Mouse (Mus musculus): Measurements from ENCODE around the gene Tmem140.

Gene Tmem140

GRCm38 (mm10) chr6:34875966-34876834 lies 13.3 kb downstream of the Tmem140 start:
- DNase-seq (ENCODE audit: low read depth, low spot score) = peak; percentile 49

GRCm38 (mm10) chr6:34876835-34877156 lies 13.8 kb downstream of the Tmem140 start:
- DNase-seq (ENCODE audit: low read depth, low spot score) = no peak

GRCm38 (mm10) chr6:34877509-34878321 lies 14.8 kb downstream of the Tmem140 start, which contains the start of gene Cyren:
Gene Cyren, minus strand, starts transcription at chr6:34878060.
- peak; percentile 96 for DNase-seq (ENCODE audit: low read depth, low spot score)

GRCm38 (mm10) chr6:34879101-34879740 lies 16.3 kb downstream of the Tmem140 start:
- DNase-seq (ENCODE audit: low read depth, low spot score) = no peak

- DNase-seq (ENCODE audit: low read depth, low spot score) = peak; percentile 74
These were observed 17.0 kb downstream of the Tmem140 start for GRCm38 (mm10) chr6:34879911-34880475.

- DNase-seq (ENCODE audit: low read depth, low spot score) = no peak
These were observed 21.8 kb downstream of the Tmem140 start for GRCm38 (mm10) chr6:34884724-34885123.

GRCm38 (mm10) chr6:34887131-34887850 lies 24.3 kb downstream of the Tmem140 start:
- no peak for DNase-seq (ENCODE audit: low read depth, low spot score)

GRCm38 (mm10) chr6:34889185-34889584 lies 26.2 kb downstream of the Tmem140 start:
- DNase-seq (ENCODE audit: low read depth, low spot score) = no peak

- no peak for DNase-seq (ENCODE audit: low read depth, low spot score)
These were observed 32.6 kb downstream of the Tmem140 start for GRCm38 (mm10) chr6:34895569-34895968.

GRCm38 (mm10) chr6:34896168-34896780 lies 33.3 kb downstream of the Tmem140 start:
- DNase-seq (ENCODE audit: low read depth, low spot score) = no peak

- DNase-seq (ENCODE audit: low read depth, low spot score) = no peak
These were observed 36.2 kb downstream of the Tmem140 start for GRCm38 (mm10) chr6:34899127-34899526.

- DNase-seq (ENCODE audit: low read depth, low spot score) = no peak
These were observed 38.0 kb downstream of the Tmem140 start for GRCm38 (mm10) chr6:34900990-34901389.

- DNase-seq (ENCODE audit: low read depth, low spot score) = peak; percentile 58
These were observed 39.0 kb downstream of the Tmem140 start for GRCm38 (mm10) chr6:34901911-34902444.

GRCm38 (mm10) chr6:34902578-34902977 lies 39.6 kb downstream of the Tmem140 start:
- DNase-seq (ENCODE audit: low read depth, low spot score) = peak; percentile 19

GRCm38 (mm10) chr6:34903441-34903840 lies 40.5 kb downstream of the Tmem140 start:
- no peak for DNase-seq (ENCODE audit: low read depth, low spot score)

- no peak for DNase-seq (ENCODE audit: low read depth, low spot score)
These were observed 40.9 kb downstream of the Tmem140 start for GRCm38 (mm10) chr6:34903851-34904250.

- no peak for DNase-seq (ENCODE audit: low read depth, low spot score)
These were observed 41.4 kb downstream of the Tmem140 start for GRCm38 (mm10) chr6:34904361-34904760.

- DNase-seq (ENCODE audit: low read depth, low spot score) = no peak
These were observed 43.2 kb downstream of the Tmem140 start for GRCm38 (mm10) chr6:34906125-34906524.

- no peak for DNase-seq (ENCODE audit: low read depth, low spot score)
These were observed 43.7 kb downstream of the Tmem140 start for GRCm38 (mm10) chr6:34906661-34907060.

GRCm38 (mm10) chr6:34907121-34907614 lies 44.2 kb downstream of the Tmem140 start:
- no peak for DNase-seq (ENCODE audit: low read depth, low spot score)
